Mouse (Mus musculus) lung, postnatal 0 days (tissue): Measurements from ENCODE around the gene Zfp184.

Experiments
- CTCF ChIP-seq: IDR thresholded peaks from 2 replicates; pipeline ENCODE4 v1.5.1; 2016; ENCODE audit warnings: antibody characterized with exemption, mild to moderate bottlenecking
- EP300 ChIP-seq: IDR thresholded peaks from 2 replicates; pipeline ENCODE4 v1.6.1; 2016; ENCODE audit warnings: antibody characterized with exemption, mild to moderate bottlenecking, control low read depth

- no peak for TF ChIP-seq CTCF
- no peak for TF ChIP-seq EP300
These were observed 25.0 kb upstream of the Zfp184 start for GRCm38 (mm10) chr13:21919836-21920431.
